Mouse (Mus musculus): ENCODE results near the gene Dchs2. TPM values are rescaled to one million over a fixed set of nuclear protein-coding genes. Genes with fewer than 3 reads are reported as not detected.

The Dchs2 gene
- total RNA-seq (2017) = not detected in 3 replicates

DNA sequence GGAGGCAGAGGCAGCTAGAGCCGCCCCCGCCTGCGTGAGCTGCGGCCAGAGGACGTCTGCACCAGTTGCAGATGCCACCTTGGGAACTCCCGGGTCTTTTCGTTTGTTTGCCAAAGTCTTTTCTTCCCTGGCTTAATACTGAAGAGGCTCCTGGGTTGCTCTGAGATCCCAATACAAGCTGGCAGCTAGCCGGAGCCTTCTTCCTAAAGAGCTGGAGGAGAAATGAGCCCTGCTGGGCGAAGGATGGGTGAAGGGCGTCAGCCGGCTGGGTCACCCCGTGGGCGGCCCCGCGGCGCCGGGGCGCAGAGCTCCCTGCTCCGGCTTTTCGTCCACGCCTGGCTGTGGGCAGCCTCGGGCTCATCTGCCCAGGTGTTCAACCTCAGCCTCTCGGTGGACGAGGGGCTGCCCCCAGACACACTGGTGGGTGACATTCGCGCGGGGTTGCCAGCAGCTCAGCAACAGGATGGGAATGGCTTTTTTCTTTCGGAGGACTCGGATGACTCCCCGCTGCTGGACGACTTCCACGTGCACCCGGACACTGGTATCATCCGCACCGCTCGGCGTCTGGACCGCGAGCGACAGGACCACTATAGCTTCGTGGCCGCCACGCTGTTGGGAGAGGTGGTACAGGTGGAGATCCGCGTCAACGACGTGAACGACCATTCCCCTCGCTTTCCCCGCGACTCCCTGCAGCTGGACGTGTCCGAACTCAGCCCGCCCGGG, at the start of gene Dchs2:
TSS of gene Dchs2 (plus strand) at position 223 of the 723 bp plus-strand sequence.
- no peak for ATAC-seq (replicated peaks; ENCODE audit: insufficient number of reproducible peaks, low FRiP score, low TSS enrichment, poor library complexity, severe bottlenecking)

DNA sequence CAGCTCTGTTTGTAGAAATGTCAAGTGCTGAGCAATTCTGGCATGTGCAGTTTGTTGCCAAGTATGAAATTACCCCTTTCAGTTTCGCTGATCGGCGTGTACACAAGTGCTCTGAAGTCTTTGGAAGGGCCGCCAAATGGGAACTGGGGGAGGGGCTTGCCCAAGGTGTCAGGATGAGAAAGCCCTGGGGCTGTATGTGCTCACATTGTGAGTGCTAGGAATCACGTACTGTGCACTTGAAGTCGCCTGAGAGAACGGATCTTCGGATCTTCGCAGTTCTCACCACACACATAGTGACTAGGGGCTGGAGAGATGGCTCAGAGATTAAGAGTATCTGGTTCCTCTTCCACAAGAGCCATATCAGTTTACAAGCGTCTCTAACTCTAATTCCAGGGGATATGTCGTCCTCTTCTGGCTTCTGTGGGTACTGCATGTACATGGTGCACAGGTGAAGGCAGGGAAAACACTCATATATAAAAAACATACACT, 47.1 kb upstream of the Dchs2 start:
- ATAC-seq (replicated peaks; ENCODE audit: insufficient number of reproducible peaks, low FRiP score, low TSS enrichment, poor library complexity, severe bottlenecking) = peak; percentile 82

- ATAC-seq (replicated peaks; ENCODE audit: insufficient number of reproducible peaks, low FRiP score, low TSS enrichment, poor library complexity, severe bottlenecking) = no peak
Measured at GRCm38 (mm10) chr3:83097586-83097985, 30.2 kb upstream of the Dchs2 start.

DNA sequence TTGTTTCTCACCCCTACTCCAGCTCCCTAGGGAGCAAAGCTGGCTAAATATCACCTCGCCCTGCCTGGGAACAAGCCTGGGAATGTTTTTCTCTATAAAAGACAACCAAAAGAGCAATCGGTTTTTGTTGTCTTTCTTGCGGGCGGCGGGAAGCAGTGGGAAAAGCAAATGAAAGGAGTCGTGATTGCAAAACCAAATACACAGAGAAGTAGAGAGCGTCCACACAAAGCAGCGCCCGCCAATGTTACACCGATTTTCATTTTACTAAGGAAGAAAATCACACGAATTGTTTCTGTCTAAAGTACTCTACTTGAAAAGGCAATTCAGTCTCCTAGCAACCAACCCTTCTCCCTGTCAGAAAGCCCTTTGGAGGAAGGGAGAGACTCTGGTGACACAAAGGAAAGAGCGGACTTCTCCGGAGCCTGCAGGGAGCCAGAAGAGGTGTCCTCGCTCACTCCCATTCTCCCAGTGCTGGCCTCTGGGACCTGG, 29.2 kb upstream of the Dchs2 start:
- ATAC-seq (replicated peaks; ENCODE audit: insufficient number of reproducible peaks, low FRiP score, low TSS enrichment, poor library complexity, severe bottlenecking) = no peak

DNA sequence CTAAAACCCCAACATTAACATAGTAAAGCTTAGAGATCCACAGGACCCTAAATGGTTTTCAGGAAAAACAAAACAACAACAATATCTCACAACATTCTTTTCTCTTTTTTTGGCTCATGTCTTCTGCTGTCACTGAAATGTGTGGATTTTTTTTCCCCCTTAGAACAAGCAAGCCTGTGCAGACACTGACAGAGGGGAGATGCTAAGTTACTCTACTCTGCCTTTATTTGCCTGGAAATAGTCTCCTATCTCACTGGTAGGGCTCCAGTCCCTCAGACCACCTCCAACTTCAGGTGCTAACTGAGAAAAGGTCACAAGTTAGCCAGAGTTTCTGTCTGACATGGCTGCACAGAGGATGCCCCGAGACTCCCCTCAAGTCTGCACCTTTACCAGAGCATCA, 28.6 kb upstream of the Dchs2 start:
- no peak for ATAC-seq (replicated peaks; ENCODE audit: insufficient number of reproducible peaks, low FRiP score, low TSS enrichment, poor library complexity, severe bottlenecking)

GRCm38 (mm10) chr3:83099651-83100050, 28.1 kb upstream of the Dchs2 start:
- no peak for ATAC-seq (replicated peaks; ENCODE audit: insufficient number of reproducible peaks, low FRiP score, low TSS enrichment, poor library complexity, severe bottlenecking)

DNA sequence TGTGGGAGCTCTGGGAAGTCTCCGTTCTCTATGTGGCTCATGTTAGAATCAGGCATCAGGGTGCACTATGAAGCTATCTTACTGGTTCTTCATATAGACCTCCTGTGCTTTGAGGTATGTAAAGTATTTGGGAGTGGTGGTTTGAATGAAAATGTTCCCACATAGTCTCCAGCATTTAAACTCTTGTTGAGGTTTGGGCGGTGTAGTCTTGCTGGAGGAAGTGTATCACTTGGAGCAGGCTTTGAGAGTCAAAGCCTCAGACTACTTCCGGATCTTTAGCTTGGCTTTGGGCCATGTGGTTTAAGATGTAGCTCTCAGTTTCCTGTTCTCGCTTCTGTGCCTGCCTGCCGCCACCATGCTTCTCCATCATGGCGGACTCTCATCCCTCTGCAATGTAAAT, 25.5 kb upstream of the Dchs2 start:
- no peak for ATAC-seq (replicated peaks; ENCODE audit: insufficient number of reproducible peaks, low FRiP score, low TSS enrichment, poor library complexity, severe bottlenecking)

DNA sequence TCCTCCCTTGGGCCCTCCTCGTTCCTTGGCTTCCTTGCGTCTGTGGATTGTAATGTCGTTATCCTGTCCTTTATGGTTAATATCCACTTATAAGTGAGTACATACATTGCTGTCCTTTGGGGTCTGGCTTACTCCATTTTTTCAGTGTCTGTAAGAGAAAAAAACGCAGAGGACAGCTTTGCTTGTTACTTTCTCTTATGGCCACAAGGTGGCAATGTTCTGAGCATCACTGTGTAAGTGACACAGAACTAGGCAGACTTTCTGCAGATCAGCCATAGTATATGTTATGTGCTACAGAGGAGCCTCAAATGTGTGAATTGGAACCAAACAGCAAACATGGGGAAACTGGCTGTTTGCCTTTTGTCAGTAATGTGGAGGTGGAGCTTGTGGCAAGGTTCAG, 17.6 kb upstream of the Dchs2 start:
- ATAC-seq (replicated peaks; ENCODE audit: insufficient number of reproducible peaks, low FRiP score, low TSS enrichment, poor library complexity, severe bottlenecking) = no peak

DNA sequence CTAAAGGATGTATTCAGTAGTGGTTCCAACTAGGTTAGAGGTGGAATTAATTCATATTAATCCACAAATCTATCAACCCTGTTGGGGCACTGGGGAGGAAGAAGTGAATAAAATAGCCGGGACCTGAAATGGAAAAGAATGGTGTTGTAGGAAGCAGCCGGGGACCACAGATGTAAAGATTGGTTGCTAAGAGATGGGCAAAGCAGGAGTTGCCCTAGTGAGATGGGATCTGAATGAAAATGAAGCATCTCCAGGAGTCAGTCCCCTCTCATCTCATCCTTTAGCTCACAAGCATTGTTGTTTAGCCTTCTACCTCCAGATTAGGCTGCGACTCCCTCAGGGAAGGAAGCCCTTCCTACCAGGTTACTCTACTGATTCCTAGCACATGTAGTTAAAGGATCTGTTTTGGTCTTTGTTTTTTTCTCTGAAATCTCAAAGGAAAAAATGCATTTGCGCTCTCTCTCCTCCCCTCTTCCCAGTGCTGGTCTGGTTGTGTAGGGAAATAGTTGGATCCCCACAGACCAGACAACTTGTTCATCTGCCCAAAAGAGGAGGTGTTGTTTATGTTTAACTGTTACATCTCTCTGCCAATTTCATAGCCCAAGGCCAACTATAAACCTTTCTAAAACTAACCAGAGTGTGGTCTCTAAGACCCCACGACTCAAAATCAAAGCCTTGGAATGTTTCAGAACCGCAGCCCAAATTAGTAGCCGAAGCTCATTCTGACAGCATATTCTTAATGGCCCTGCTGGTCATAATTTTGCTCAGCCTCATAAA, 16.1 kb upstream of the Dchs2 start:
- ATAC-seq (replicated peaks; ENCODE audit: insufficient number of reproducible peaks, low FRiP score, low TSS enrichment, poor library complexity, severe bottlenecking) = no peak

DNA sequence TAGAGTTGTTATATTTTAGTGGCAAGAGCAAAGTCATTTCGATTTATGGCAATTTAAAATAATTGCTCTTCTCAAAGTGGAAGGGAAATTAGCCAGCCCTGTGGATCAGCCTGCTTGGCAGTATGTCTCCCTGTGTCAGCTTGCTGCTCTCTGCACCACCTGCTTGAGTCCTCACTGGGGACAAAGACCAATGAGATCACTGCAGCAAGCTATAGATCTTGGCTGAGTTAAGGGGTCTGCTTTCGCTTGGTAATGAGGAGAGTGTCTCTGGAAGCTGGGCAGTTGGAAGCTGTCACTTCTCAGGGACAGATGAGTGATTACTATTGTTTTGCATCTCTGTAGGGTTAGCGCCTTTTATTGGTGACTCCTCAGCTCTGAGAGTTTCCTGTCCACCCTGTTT, 14.9 kb upstream of the Dchs2 start:
- ATAC-seq (replicated peaks; ENCODE audit: insufficient number of reproducible peaks, low FRiP score, low TSS enrichment, poor library complexity, severe bottlenecking) = no peak

GRCm38 (mm10) chr3:83114946-83115345, 12.8 kb upstream of the Dchs2 start:
- ATAC-seq (replicated peaks; ENCODE audit: insufficient number of reproducible peaks, low FRiP score, low TSS enrichment, poor library complexity, severe bottlenecking) = no peak

DNA sequence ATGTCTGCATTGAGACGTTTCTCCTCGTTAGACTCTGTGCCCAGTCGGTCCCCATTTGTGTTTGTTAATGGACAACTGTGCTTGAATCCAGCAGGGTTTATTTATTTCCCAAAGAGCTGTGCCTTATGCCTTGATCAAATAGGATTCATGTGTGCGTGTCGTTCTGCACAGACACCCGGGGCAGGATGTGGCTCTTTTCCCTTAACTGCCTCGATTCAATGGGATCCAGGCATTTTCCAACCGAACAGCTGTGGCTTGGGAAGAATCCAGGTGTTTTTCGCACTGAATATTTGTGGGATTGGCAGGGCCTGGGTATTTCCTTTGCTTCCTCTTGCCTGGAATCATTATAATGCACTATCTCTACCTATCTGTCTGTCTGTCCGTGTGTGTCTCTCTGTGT, 10.2 kb upstream of the Dchs2 start:
- ATAC-seq (replicated peaks; ENCODE audit: insufficient number of reproducible peaks, low FRiP score, low TSS enrichment, poor library complexity, severe bottlenecking) = no peak

DNA sequence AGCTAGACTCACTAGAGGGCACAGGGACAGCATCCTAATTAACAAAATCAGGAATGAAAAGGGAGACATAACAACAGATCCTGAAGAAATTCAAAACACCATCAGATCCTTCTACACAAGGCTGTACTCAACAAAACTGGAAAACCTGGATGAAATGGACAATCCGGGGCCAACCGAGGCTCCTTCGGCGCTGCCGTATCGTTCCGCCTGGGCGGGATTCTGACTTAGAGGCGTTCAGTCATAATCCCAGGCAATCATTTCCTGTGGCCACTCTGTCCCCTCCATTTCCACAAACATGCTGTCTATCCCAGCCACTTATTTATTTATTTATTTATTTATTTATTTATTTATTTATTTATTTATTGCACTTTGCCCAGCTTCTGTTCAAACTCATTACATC, 3.8 kb upstream of the Dchs2 start:
- ATAC-seq (replicated peaks; ENCODE audit: insufficient number of reproducible peaks, low FRiP score, low TSS enrichment, poor library complexity, severe bottlenecking) = peak; percentile 85

GRCm38 (mm10) chr3:83127088-83127725, 541 bp upstream of the Dchs2 start:
- no peak for ATAC-seq (replicated peaks; ENCODE audit: insufficient number of reproducible peaks, low FRiP score, low TSS enrichment, poor library complexity, severe bottlenecking)

DNA sequence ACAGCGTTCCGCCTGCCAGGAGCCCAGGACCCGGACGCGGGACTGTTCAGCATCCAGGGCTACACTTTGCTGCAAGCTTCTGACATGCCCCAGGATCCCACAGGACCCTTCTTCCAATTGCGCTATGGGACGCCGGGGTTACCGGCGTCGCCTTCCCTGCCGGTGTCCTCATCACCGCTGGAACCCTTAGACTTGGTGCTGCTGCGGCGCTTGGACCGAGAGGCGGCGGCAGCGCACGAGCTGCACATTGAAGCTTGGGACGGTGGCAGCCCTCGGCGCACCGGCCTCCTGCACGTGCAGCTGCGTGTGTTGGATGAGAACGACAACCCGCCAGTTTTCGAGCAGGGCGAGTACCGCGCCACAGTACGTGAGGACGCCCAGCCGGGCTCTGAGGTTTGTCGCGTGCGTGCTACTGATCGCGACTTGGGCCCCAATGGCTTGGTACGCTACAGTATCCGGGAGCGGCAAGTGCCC, 738 bp downstream of the Dchs2 start:
- ATAC-seq (replicated peaks; ENCODE audit: insufficient number of reproducible peaks, low FRiP score, low TSS enrichment, poor library complexity, severe bottlenecking) = no peak

DNA sequence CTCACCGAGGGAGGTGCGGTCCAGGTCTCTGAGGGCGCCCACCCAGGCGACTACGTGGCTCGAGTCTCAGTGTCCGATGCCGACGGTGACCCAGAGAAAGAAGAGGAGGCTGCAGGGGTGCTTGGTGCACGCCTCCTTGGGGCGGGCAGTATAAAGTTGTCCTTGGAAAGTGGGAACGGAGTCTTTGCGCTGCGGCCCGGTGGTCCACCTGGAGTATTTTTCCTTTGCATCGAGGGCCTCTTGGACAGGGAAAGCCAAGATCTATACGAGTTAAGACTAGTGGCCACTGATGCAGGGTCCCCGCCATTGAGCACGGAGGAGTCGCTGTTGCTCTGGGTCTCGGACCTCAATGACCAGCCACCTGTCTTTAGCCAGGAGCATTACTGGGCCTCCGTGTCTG, 1.4 kb downstream of the Dchs2 start:
- no peak for ATAC-seq (replicated peaks; ENCODE audit: insufficient number of reproducible peaks, low FRiP score, low TSS enrichment, poor library complexity, severe bottlenecking)

GRCm38 (mm10) chr3:83136413-83136812, 8.7 kb downstream of the Dchs2 start:
- no peak for ATAC-seq (replicated peaks; ENCODE audit: insufficient number of reproducible peaks, low FRiP score, low TSS enrichment, poor library complexity, severe bottlenecking)

- ATAC-seq (replicated peaks; ENCODE audit: insufficient number of reproducible peaks, low FRiP score, low TSS enrichment, poor library complexity, severe bottlenecking) = no peak
Measured at GRCm38 (mm10) chr3:83138820-83139219, 11.1 kb downstream of the Dchs2 start.

- no peak for ATAC-seq (replicated peaks; ENCODE audit: insufficient number of reproducible peaks, low FRiP score, low TSS enrichment, poor library complexity, severe bottlenecking)
Measured at GRCm38 (mm10) chr3:83145610-83146009, 17.9 kb downstream of the Dchs2 start.

Data from monocyte, adult 5-6 weeks (primary cell).